Mouse (Mus musculus): Measurements from ENCODE around the gene Tll2. TPM values are rescaled to one million over a fixed set of nuclear protein-coding genes. Genes with fewer than 3 reads are reported as not detected.

The Tll2 gene
- total RNA-seq, 2 experiments from 2014 or later, result 1.8 to 2.7 TPM

GRCm38 (mm10) chr19:41047437-41048186, 159.0 kb downstream of the Tll2 start:
- peak; percentile 14 to 22 for DNase-seq (ENCODE audit: low spot score in 2 of 2)
- intact Hi-C loops (cut with DNase I), result no loop called here

DNA sequence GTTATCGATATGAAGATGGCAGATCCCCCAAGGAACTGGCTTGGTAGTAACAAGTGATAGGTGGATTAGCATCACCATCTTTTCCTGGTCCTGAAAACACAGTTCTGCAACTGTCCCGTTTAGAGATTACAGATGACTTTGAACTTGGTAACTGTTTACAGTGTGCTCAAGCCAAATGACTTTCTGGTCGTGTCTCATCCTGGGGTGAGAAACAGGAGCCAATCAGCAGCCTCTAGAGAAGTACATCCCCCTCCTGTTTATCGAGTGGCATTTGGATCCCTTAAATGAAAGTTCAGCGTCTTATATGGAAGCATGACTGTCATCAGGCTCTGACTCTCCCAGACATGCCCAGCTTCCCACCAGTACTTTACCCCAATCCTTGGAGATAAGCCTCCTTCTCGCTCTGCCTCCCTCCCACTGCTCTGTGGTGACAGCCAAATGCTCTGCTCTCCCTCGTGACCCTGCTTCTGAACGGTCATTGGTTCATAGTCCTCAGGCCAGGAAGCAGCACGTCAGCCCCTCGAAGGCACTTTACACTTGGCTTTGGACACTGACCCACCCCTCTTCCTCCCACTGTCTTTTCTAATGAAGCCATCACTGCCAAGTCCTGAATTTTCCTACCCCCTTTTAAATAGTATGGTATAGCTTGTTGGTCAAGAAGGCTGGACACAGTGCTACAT, 161.4 kb downstream of the Tll2 start:
- intact Hi-C loops (cut with DNase I), result no loop called here
- DNase-seq (ENCODE audit: low spot score in 2 of 2), result no peak

DNA sequence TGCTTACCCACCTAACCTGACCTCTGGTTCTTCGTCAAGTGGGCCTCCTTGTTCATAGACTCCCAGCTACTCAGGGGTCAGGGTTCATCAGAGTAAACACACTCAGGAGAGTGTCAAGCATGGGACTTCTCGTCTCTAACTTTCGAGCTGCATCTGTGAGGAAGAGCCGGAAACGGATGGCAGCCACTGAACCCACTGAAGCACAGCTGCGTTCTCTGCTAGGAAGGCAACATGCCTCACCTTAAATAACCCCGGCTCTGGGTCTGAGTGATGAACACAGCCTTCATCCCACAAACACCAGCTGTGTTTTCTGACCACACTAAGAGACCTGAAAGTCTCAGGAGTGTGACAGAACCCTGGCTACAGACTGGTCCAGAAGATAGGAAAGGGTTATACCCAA, 167.5 kb downstream of the Tll2 start:
- intact Hi-C loops (cut with DNase I), result no loop called here
- no peak for DNase-seq (ENCODE audit: low spot score in 2 of 2)

DNA sequence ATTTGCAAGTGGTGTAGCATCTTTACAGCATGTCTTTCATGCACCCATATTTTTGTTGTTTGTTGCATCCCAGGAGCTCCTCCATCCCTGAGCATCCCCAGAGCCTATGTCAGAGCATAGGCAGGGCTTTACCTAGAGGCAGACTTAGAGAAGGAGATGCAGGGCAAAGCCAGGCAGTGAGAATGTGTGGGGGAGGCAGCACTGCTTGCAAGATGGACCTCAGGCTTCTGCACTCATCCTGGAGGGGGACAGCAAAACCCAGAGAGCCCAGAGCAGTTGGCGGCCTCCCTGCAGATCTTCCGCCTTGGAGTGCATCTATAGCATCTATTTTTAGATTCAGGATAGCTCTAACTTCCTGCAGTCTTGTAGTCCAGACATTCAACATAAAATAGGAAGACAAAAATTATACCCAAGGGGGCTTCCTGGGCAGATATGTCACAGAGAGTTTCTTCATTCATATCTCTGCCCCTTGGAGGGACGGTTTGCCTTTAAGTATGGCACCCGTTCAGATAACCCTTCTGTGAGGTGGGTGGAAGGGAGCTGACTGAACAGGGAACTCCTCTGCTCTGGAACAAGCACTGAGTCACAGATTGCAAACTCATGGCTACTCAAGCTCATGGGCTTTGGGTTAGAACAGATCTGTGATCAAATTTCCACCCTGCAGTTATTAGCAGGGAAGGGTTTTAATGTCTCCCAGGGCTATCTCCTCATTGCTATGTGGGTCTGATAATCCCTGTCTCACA, 170.7 kb downstream of the Tll2 start:
- no peak for DNase-seq (ENCODE audit: low spot score in 2 of 2)
- intact Hi-C loops (cut with DNase I), result no loop called here

Other genes with a start within 250 kb of the Tll2 start
- 1 to 10 TPM; 5.1 to 5.4 TPM for gene Blnk, start 212.3 kb downstream of the Tll2 start, total RNA-seq (2021)
- gene Dntt, start 177.6 kb downstream of the Tll2 start, total RNA-seq (2021), result not detected
- 1 to 10 TPM; 3.7 to 5.1 TPM for gene Opalin, start 129.7 kb downstream of the Tll2 start, total RNA-seq (2021)
- 100 to 1,000 TPM; 138 TPM for gene Tm9sf3, start 57.2 kb upstream of the Tll2 start, total RNA-seq (2021)
- 1 to 10 TPM; 2.2 to 2.5 TPM for gene Pik3ap1, start 178.3 kb upstream of the Tll2 start, total RNA-seq (2021)

All from left cerebral cortex, postnatal 14 days (tissue).